Comparison of ENCODE assay signal across 28 mouse cellular contexts in genomic region chr14:87902416-87902815, GRCm38 (mm10).
DNase-seq lines count a peak whose midpoint lies in the region; TF ChIP-seq lines count a peak whose summit lies in the region.
"Had no signal": no experiment of that assay in that cellular context is flagged by ENCODE, and none has a peak within 500 bp of the region (broad histone marks: within the 10 kb centered on the region; RNA-seq: fewer than 3 reads in every experiment).

No protein-coding gene starts in this region.

- H3K27ac ChIP-seq in gastrocnemius, adult 2 months = peak overlapping the region; percentile 24; the same call in 1 of the 2 replicates
- peak overlapping the region; percentile 82 for H3K27ac ChIP-seq in layer of hippocampus, adult 2 months
- H3K27ac ChIP-seq: embryonic facial prominence, embryonic 13.5 days; forebrain, embryonic 15.5 days; heart, embryonic 13.5 days; hindbrain, embryonic 13.5 days; limb, embryonic 13.5 days; liver, embryonic 14.5 days; midbrain, embryonic 10.5 days; neural tube, embryonic 13.5 days had no signal

- peak; percentile 29 for DNase-seq in gastrocnemius, adult 2 months
- no peak for DNase-seq in gastrocnemius, postnatal 25 days
- peak; percentile 36 to 46 for DNase-seq in layer of hippocampus, adult 2 months (ENCODE audit: low spot score in 2 of 2)
- DNase-seq in layer of hippocampus, adult 9-10 months (ENCODE audit: low spot score) = no peak
- peak; percentile 0 to 26 for DNase-seq in adrenal gland, postnatal 36 days
- peak; percentile 46 for DNase-seq in layer of hippocampus, adult 9-11 months
- no peak for DNase-seq in B cell, adult 2 months
- DNase-seq: cerebellum, adult 8-10 months; cerebellum, postnatal 36 days; embryo, embryonic 11 days; heart, postnatal 14 days; kidney, adult 11 months; kidney, postnatal 4 days; lung, embryonic 14.5 days; retina, postnatal 1 day; right cerebral cortex, postnatal 4 days; thymus, adult 2 months; thymus, postnatal 4 days had no signal

- intact Hi-C loops in gastrocnemius, adult 2 months (cut with DNase I) = no loop called here

- no peak overlapping the region for H3K4me3 ChIP-seq in gastrocnemius, adult 2 months
- no peak overlapping the region for H3K4me3 ChIP-seq in layer of hippocampus, adult 2 months
- H3K4me3 ChIP-seq: embryonic facial prominence, embryonic 13.5 days; erythroblast, embryonic 14.5 days; forebrain, embryonic 15.5 days; heart, embryonic 13.5 days; hindbrain, embryonic 13.5 days; limb, embryonic 13.5 days; midbrain, embryonic 10.5 days; myocyte; neural tube, embryonic 13.5 days had no signal

- TF ChIP-seq CTCF in gastrocnemius, adult 2 months (IDR thresholded peaks at IDR 0.05) = no peak
- TF ChIP-seq CTCF in layer of hippocampus, adult 2 months (conservative IDR thresholded peaks at IDR 0.05) = no peak

Comparison
In these comparisons a context has a peak if more than half of its experiments do, and no peak if none do; other contexts are left out.
1. DNase-seq: peak in gastrocnemius, adult 2 months (single experiment), layer of hippocampus, adult 2 months (2 of 2), adrenal gland, postnatal 36 days (2 of 2) and layer of hippocampus, adult 9-11 months (single experiment); none in gastrocnemius, postnatal 25 days (single experiment), layer of hippocampus, adult 9-10 months (single experiment) and B cell, adult 2 months (0 of 2).